Mouse (Mus musculus): ENCODE data around the gene Hephl1.

The Hephl1 gene

GRCm38 (mm10) chr9:15017791-15018755 is 93.8 kb downstream of the Hephl1 start:
- DNase-seq (ENCODE audit: low read depth, low spot score) = no peak

- DNase-seq (ENCODE audit: low read depth, low spot score) = peak; percentile 74
Measured at GRCm38 (mm10) chr9:15015223-15015956, 96.5 kb downstream of the Hephl1 start.

- DNase-seq (ENCODE audit: low read depth, low spot score) = no peak
Measured at GRCm38 (mm10) chr9:15007566-15007965, 104.3 kb downstream of the Hephl1 start.

DNA sequence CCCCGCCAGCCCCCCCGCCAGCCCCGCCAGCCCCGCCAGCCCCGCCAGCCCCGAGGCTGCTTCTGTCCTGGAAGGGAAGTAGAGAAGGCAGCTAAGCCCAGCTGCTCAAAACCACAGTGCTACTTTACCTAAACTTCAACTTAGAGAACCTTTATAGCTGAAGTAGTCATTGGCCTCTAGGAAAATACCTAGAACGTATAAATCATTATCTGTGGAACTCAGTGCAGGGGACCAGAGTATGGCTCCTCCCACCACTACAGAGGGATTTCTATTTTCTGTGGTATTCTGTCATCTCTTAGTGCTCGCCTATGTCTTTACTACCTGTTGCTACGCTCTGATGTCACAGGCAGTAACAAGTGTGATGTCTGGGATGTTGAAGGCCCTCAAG is 107.6 kb downstream of the Hephl1 start:
- DNase-seq (ENCODE audit: low read depth, low spot score) = no peak

DNA sequence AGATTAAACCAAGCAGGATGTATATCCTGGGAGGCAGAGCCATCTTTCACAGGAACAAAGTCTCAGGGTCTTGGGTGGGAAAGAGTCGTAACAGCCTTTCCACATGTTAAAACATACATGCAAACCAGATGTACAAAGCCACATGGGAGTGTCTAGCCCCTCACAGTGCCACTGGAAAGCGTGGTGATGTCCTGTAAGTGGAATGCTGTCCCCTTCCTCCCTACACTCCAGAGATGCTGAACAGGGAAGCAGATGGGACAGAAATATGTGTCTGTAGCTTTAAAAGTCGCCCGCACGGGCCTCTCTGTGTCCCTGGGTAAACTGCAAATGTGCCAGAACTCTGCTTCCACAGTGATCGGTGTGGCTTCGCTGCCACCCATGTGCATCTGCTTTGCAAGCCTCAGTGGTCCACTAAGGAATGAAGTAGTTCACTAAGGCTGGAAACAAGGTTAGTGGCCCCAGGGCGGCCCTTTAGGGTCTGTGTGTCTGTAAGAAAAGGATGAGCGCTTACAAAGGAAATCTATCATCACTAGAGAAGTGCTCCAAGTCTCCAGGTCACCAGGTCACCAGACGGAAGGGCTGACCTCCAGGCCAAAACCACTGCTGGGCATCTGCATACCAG is 108.1 kb downstream of the Hephl1 start:
- DNase-seq (ENCODE audit: low read depth, low spot score) = no peak

GRCm38 (mm10) chr9:15002995-15003613 is 108.8 kb downstream of the Hephl1 start:
- DNase-seq (ENCODE audit: low read depth, low spot score) = no peak

Measured in telencephalon, adult 2 months (tissue).